In genomic region chr12:44521496-44521895, GRCm38 (mm10) we compare ENCODE assay signal across 22 mouse cellular contexts.
A peak's percentile ranks its signal among the peaks of the same experiment; 100 is the strongest.
DNase-seq lines count a peak whose midpoint lies in the region; ATAC-seq lines count a peak whose summit lies in the region.
"Had no signal": no experiment of that assay in that cellular context is flagged by ENCODE, and none has a peak within 500 bp of the region (broad histone marks: within the 10 kb centered on the region; RNA-seq: fewer than 3 reads in every experiment).

No protein-coding gene starts in this region.

- peak; percentile 75 for DNase-seq in brain, adult 2 months (ENCODE audit: low read depth, low spot score)
- DNase-seq in cerebellum, adult 18-20 months = peak; percentile 49 to 50
- peak; percentile 58 for DNase-seq in cerebellum, adult 9-11 months
- DNase-seq in cerebellum, postnatal 36 days = peak; percentile 30 to 46
- no peak for DNase-seq in adrenal gland, postnatal 4 days (ENCODE audit: low spot score in 2 of 2)
- no peak for DNase-seq in yolk sac, embryonic 10.5 days (ENCODE audit: low spot score)
- DNase-seq: adrenal gland, postnatal 10 days; embryo, embryonic 11 days; gastrocnemius, postnatal 36 days; heart, adult 18-20 months; heart, postnatal 14 days; kidney, adult 2 months had no signal

- no peaks in the 10 kb centered on the region for H3K27me3 ChIP-seq in midbrain, embryonic 16.5 days (ENCODE audit: control insufficient read depth, insufficient read depth, low read depth, low read length)
- H3K27me3 ChIP-seq: embryonic facial prominence, embryonic 15.5 days; heart, embryonic 15.5 days had no signal

- no peaks in the 10 kb centered on the region for H3K9me3 ChIP-seq in midbrain, embryonic 16.5 days (replicated peaks; ENCODE audit: control insufficient read depth, low read length, poor library complexity, severe bottlenecking)
- H3K9me3 ChIP-seq: embryonic facial prominence, embryonic 15.5 days; forebrain, embryonic 10.5 days; heart, embryonic 15.5 days; hindbrain, embryonic 10.5 days had no signal

- H3K36me3 ChIP-seq in midbrain, embryonic 16.5 days (ENCODE audit: control insufficient read depth, insufficient read depth, low read length) = no peaks in the 10 kb centered on the region
- H3K36me3 ChIP-seq: embryonic facial prominence, embryonic 15.5 days; forebrain, embryonic 10.5 days; heart, embryonic 15.5 days; hindbrain, embryonic 10.5 days had no signal

- peaks cover 5% of the 10 kb centered on the region; the same call in 1 of the 2 replicates for H3K4me1 ChIP-seq in midbrain, embryonic 16.5 days (ENCODE audit: control insufficient read depth, insufficient read depth, low read length)
- H3K4me1 ChIP-seq: embryonic facial prominence, embryonic 15.5 days; heart, embryonic 15.5 days had no signal

- no peak for ATAC-seq in midbrain, embryonic 16.5 days
- ATAC-seq: forebrain, embryonic 14.5 days; intestine, embryonic 16.5 days had no signal

- no peak overlapping the region for H3K27ac ChIP-seq in midbrain, embryonic 16.5 days (ENCODE audit: low read length)
- H3K27ac ChIP-seq: embryonic facial prominence, embryonic 15.5 days; forebrain, embryonic 10.5 days; heart, embryonic 15.5 days; hindbrain, embryonic 10.5 days; hindbrain, embryonic 14.5 days had no signal

- no peak overlapping the region for H3K9ac ChIP-seq in midbrain, embryonic 16.5 days (ENCODE audit: low read depth, low read length)
- H3K9ac ChIP-seq: embryonic facial prominence, embryonic 15.5 days; heart, embryonic 15.5 days; hindbrain, embryonic 14.5 days had no signal

- WGBS in midbrain, embryonic 16.5 days = 83% methylated on average over 3 of the region's 3 CpGs

- no peak overlapping the region for H3K4me3 ChIP-seq in midbrain, embryonic 16.5 days (ENCODE audit: low read depth, low read length)
- H3K4me3 ChIP-seq: embryonic facial prominence, embryonic 15.5 days; erythroblast, embryonic 14.5 days; forebrain, embryonic 10.5 days; heart, embryonic 15.5 days; hindbrain, embryonic 10.5 days had no signal

- no peak overlapping the region for H3K4me2 ChIP-seq in midbrain, embryonic 16.5 days (ENCODE audit: low read length)
- H3K4me2 ChIP-seq: embryonic facial prominence, embryonic 15.5 days; heart, embryonic 11.5 days; heart, embryonic 15.5 days; hindbrain, embryonic 14.5 days had no signal

Comparison
In these comparisons a context has a peak if more than half of its experiments do, and no peak if none do; other contexts are left out.
1. DNase-seq: peak in brain, adult 2 months (single experiment), cerebellum, adult 18-20 months (2 of 2), cerebellum, adult 9-11 months (single experiment) and cerebellum, postnatal 36 days (2 of 2); none in adrenal gland, postnatal 4 days (0 of 2) and yolk sac, embryonic 10.5 days (single experiment).